Mouse (Mus musculus): ENCODE data around the gene Tmsb4x.

DNA sequence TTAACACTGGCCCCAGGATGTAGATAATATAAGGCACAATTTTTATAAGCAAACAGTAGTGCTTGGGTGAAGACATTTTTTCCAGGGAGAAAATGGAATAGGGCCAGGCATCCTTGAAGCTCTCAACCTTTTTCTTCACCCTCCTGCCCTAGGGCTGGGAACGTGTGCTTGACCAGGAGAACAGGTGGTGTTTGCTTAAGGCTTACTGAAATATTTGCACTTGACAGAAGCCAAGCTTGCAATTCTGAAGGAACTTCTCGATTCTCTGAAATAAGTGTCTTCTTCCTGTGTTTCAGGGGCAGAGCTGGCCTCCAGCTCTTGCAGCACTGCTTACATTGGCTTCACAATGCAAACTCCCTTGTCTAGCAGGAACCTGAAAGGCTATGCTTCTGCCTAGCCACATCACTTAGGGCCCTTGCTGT, 13.9 kb downstream of the Tmsb4x start:
- TF ChIP-seq POLR2A (IDR thresholded peaks at IDR 0.05; ENCODE audit: borderline replicate concordance, extremely low read depth, insufficient read depth, insufficient read length, poor library complexity, severe bottlenecking): no peak
- no peak for TF ChIP-seq CTCF (IDR thresholded peaks at IDR 0.05; ENCODE audit: borderline replicate concordance, extremely low read depth, insufficient read depth, insufficient read length)

Data from brain, embryonic 14.5 days (tissue).